Mouse (Mus musculus): ENCODE results near the gene Fhad1.

DNA sequence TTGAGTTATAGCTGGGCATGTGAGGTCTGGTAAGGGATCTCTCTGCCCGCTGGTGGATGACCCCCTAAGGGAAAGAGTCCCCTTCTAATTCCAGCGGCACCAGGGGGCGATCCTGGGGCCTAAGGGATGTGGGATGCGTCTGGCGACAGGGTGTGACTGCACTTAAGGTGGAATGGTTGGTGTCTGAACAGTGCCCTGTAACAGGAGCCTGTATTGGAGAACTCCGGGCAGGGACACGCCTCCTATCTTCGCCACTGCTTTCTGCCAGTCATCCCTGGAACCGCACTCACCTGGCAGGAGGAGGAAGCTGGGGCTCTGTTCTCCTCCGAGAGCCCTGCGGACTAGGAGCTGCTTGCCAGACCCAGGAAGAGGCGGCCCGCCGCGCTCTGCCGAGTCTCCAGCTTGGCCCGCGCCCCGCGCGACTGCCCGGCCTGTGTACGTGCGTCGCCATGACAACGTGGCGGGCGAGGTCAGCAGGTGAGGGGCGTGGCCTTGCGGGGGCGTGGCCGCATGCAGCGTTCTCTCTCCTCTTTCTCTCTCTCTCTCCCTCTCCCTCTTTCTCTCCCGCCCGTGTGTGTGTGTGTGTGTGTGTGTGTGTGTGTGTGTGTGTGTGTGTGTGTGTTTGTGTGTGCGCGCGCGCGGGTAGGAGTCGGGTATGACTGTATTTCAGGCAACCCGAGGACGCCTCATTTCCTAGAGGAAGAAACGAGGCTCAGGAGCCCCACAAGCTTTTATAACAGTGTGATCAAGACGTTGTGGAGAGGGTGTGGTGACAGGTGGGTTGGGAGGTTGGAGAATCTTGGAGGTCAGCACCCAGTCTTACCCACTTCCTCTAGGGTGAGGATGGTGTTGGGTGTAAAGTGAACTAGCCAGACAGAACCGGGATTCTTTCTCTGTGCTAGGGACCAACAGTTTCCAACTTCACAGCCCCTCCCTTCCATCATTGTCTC lies at the start of gene Fhad1:
- TF ChIP-seq CTCF (IDR thresholded peaks at IDR 0.05; ENCODE audit: control insufficient read depth, insufficient read depth, low read length) (no peak), POLR2A (IDR thresholded peaks at IDR 0.05; ENCODE audit: borderline replicate concordance, control insufficient read depth, low read depth, low read length) (no peak)

Data from bone marrow, adult 2 months (tissue).